Mouse (Mus musculus) hindbrain, embryonic 11.5 days (tissue): ENCODE data around the gene Efcab3. TPM values are rescaled to one million over a fixed set of nuclear protein-coding genes. Genes with fewer than 3 reads are reported as not detected.
"Not testable (repeated sequence)": the region's sequence is repeated elsewhere in the genome, so short reads cannot be mapped to it uniquely, and the experiment has no call there.

Source experiments
- ATAC-seq: fragments of 200-750 bp; cut with Nextera tagmentation; 2 replicates; pipeline ENCODE4 v1.8.0; 2017; ENCODE audit warnings: mild to moderate bottlenecking, moderate TSS enrichment, moderate library complexity; ENCODE audit not compliant: low FRiP score
- DNase-seq: peaks from one replicate; pipeline ENCODE4 v3.0.0-alpha.2; 2015; ENCODE audit warnings: low spot score
- H3K27ac ChIP-seq: fragments of 300-500 bp; sonication (generic); 2 replicates; pipeline ENCODE4 v1.5.1; 2014; ENCODE audit warnings: mild to moderate bottlenecking, low read depth, low read length
- H3K27me3 ChIP-seq: fragments of 300-500 bp; sonication (generic); 2 replicates; pipeline ENCODE4 v1.6.1; 2014; ENCODE audit warnings: mild to moderate bottlenecking, low read length, moderate library complexity, mixed read lengths; ENCODE audit not compliant: control insufficient read depth, insufficient read depth
- H3K36me3 ChIP-seq: fragments of 300-500 bp; sonication (generic); 2 replicates; pipeline ENCODE4 v1.6.1; 2014; ENCODE audit warnings: mild to moderate bottlenecking, low read length, moderate library complexity, mixed read lengths; ENCODE audit not compliant: control insufficient read depth, insufficient read depth
- H3K4me1 ChIP-seq: fragments of 300-500 bp; sonication (generic); replicated peaks from 2 replicates; pipeline ENCODE4 v1.6.1; 2014; ENCODE audit warnings: low read length, mixed read lengths; ENCODE audit not compliant: control insufficient read depth, insufficient read depth
- H3K4me2 ChIP-seq: fragments of 300-500 bp; sonication (generic); replicated peaks from 2 replicates; pipeline ENCODE4 v1.6.1; 2014; ENCODE audit warnings: mild to moderate bottlenecking, low read depth, low read length
- H3K4me3 ChIP-seq: fragments of 300-500 bp; sonication (generic); 2 replicates; pipeline ENCODE4 v1.5.1; 2014; ENCODE audit warnings: low read depth, low read length
- H3K9ac ChIP-seq: fragments of 300-500 bp; sonication (generic); 2 replicates; pipeline ENCODE4 v1.6.1; 2014; ENCODE audit warnings: low read depth, low read length
- H3K9me3 ChIP-seq: fragments of 300-500 bp; sonication (generic); 2 replicates; pipeline ENCODE4 v1.6.1; 2016; ENCODE audit warnings: low read length; ENCODE audit not compliant: control insufficient read depth
- WGBS: fragments of 180-500 bp; shearing (Covaris S2); extraction: QIAGEN DNeasy Blood & Tissue Kit; methylation state at CpG from one replicate; pipeline ENCODE4 v1.1.7; 2014; 5-methylcytosine and 5-hydroxymethylcytosine counted together
- polyA plus RNA-seq: library from polyadenylated mRNA; unstranded; fragments of >200 nt; fragmentation: Nextera tagmentation; extraction: Ambion mirVana; gene quantifications from 2 replicates; pipeline ENCODE4 v1.2.1, GENCODE M21; 2014

The Efcab3 gene
- not detected in 2 replicates for polyA plus RNA-seq

DNA sequence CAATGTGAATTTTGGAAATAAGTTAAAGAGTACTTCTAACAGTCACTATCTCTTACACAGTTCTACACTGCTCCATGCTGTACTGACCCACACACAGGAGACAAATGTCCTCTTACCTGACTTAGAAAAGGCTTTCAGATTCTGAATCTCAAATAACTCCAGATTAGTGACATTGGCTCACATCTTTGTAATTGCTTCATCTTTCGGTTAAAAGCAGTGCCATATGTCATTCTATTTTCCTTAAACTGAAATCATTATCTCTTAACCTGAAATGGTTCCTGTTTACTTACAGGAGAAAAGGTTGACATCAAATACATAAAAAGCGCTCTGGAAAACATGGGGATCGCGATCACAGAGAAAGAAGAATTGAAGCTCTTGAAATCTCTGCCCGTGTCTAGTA lies at the start of gene Efcab3:
Gene Efcab3, plus strand, starts transcription at position 301 of the 400 bp plus-strand sequence.
- ATAC-seq (no peak), DNase-seq (no peak)
- Histone ChIP-seq H3K27me3 (no peaks in the 10 kb centered on the region), H3K9ac (no peak within 1 kb of the TSS), H3K36me3 (no peaks in the 10 kb centered on the region), H3K4me2 (no peak within 1 kb of the TSS), H3K4me1 (no peaks in the 10 kb centered on the region), H3K9me3 (0 out of 2 replicates have a peak, but pooled peaks cover 3% of the 10 kb centered on the region), H3K27ac (no peak within 1 kb of the TSS), H3K4me3 (no peak within 1 kb of the TSS)
- 91% methylated on average over 5 of the region's 5 CpGs for WGBS

DNA sequence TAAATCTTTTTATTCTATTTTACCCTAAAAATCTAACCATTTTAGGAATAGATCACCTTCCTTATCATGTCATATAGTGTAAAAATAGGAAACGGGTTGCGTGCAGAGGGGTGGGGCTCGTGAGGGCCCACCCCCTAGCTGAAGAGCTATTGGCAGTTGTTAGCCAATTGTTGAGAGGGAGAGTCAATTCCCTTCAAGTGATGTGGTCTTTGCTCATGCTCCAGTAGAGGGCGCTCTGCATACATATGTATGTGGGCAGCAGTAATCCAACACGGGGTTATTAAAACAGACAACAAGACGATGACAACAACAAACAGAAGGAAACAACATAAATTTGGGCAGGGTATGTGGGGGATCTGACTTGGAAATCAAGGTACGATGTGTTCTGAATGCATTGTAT lies 42.3 kb upstream of the Efcab3 start:
- Histone ChIP-seq H3K9ac (no peak overlapping the region), H3K4me3 (no peak overlapping the region), H3K4me1 (no peaks in the 10 kb centered on the region), H3K4me2 (no peak overlapping the region), H3K27ac (no peak overlapping the region), H3K9me3 (no peaks in the 10 kb centered on the region), H3K27me3 (no peaks in the 10 kb centered on the region), H3K36me3 (no peaks in the 10 kb centered on the region)
- 73% methylated on average over 7 of the region's 7 CpGs for WGBS
- ATAC-seq = no peak
- peak; percentile 17 for DNase-seq

DNA sequence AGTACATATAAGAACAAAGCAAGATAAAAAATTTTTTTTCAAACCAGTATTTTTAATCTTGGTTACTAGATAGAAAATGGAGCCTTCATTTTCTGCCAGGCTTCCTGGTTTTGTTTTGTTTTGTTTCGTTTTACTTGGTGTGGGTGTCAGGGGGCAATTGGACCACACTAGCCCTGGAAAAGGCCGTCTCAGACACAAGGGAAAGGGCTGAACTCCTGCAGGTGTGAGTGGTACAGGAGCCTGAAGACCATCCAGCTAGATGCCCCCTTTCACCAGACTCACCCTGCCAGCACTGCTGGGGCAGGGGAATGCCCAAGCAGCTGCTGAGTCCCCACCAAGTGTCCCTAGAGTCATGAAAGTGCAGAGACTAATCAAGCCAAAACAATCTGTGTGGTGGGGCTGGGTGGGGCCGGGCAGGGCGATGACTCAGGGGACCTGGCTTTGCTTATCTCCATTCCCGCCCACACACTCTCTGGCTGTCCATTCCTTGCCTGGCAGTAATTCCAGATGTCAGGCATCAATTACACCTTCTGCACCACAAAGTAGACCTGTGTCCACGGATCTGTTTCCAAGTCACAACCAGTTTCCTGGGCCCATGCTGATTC lies 34.5 kb upstream of the Efcab3 start:
- no peak overlapping the region for H3K27ac ChIP-seq
- no peaks in the 10 kb centered on the region for H3K27me3 ChIP-seq
- no peak overlapping the region for H3K9ac ChIP-seq
- H3K4me1 ChIP-seq = no peaks in the 10 kb centered on the region
- H3K4me2 ChIP-seq = no peak overlapping the region
- DNase-seq (no peak), ATAC-seq (no peak)
- 65% methylated on average over 6 of the region's 6 CpGs for WGBS
- H3K36me3 ChIP-seq = no peaks in the 10 kb centered on the region
- no peaks in the 10 kb centered on the region for H3K9me3 ChIP-seq
- no peak overlapping the region for H3K4me3 ChIP-seq

DNA sequence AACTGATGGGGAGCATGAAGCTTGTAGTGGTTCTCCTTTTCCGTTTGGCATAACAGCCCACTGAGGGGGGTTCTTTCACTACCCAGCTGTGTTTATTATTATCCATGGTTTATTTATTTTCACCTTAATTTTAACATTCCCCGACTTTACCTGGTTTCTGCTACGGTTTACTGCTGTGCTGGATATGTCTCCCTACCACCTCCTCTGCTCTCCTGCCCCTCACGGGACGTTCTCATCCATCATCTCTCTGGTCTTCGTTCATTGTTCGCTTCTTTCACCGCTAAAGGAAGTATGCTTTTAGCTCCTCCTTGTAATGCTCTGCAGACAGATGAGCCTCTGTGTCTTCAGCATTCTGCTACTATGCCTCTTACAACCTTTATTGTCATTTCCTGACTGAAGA lies 33.9 kb upstream of the Efcab3 start:
- WGBS = 81% methylated on average over 8 of the region's 8 CpGs
- H3K9me3 ChIP-seq = no peaks in the 10 kb centered on the region
- DNase-seq (no peak), ATAC-seq (no peak)
- H3K27me3 ChIP-seq = no peaks in the 10 kb centered on the region
- no peak overlapping the region for H3K4me2 ChIP-seq
- no peaks in the 10 kb centered on the region for H3K36me3 ChIP-seq
- no peak overlapping the region for H3K9ac ChIP-seq
- H3K4me1 ChIP-seq = no peaks in the 10 kb centered on the region
- no peak overlapping the region for H3K4me3 ChIP-seq
- no peak overlapping the region for H3K27ac ChIP-seq

DNA sequence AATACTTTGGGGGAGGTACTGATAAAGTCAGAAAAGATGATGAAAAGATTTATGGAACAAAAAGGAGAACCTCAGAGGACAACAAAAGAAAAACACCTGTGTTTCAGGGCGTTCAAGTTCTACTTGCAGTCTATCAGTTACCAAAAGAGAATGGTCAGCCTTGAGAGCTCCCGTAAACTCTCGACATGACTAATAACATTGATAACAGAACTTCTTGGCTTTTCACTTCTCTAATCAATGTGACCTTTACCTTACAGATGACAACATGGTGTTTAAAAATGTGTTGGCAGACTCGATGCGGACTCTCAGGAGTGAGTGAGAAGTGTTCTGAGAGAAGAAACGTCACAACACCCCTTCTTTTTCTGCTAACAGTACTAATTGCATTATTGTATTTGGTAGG lies 33.2 kb upstream of the Efcab3 start:
- no peaks in the 10 kb centered on the region for H3K4me1 ChIP-seq
- no peak for ATAC-seq
- no peaks in the 10 kb centered on the region for H3K9me3 ChIP-seq
- no peak overlapping the region for H3K4me2 ChIP-seq
- H3K36me3 ChIP-seq = no peaks in the 10 kb centered on the region
- H3K9ac ChIP-seq = no peak overlapping the region
- H3K4me3 ChIP-seq = no peak overlapping the region
- no peaks in the 10 kb centered on the region for H3K27me3 ChIP-seq
- no peak for DNase-seq
- 92% methylated on average over 6 of the region's 6 CpGs for WGBS
- no peak overlapping the region for H3K27ac ChIP-seq

DNA sequence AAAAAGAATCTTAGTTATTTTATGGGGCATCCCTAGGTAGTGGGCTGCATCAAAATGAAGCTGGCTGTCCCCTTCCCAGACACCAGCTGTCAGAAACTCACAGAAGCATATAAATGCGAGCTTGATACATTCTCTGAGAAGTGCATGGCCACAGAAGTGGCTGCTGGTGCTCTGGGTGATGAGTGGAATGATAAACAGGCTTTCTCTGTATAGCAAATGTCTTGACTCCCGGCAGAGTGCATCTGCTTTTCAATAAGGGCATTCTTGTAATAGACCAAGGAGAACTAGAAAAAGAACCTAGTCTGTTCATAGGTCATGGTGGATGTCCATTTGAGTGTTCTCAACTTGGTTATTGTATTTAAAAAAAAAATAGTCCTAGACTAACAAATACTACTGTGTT lies 32.3 kb upstream of the Efcab3 start:
- H3K4me1 ChIP-seq = no peaks in the 10 kb centered on the region
- DNase-seq (peak; percentile 6), ATAC-seq (no peak)
- no peaks in the 10 kb centered on the region for H3K9me3 ChIP-seq
- no peaks in the 10 kb centered on the region for H3K27me3 ChIP-seq
- no peak overlapping the region for H3K27ac ChIP-seq
- H3K4me2 ChIP-seq = no peak overlapping the region
- no peak overlapping the region for H3K9ac ChIP-seq
- no peak overlapping the region for H3K4me3 ChIP-seq
- H3K36me3 ChIP-seq = no peaks in the 10 kb centered on the region
- WGBS = 50% methylated on average over 2 of the region's 2 CpGs

DNA sequence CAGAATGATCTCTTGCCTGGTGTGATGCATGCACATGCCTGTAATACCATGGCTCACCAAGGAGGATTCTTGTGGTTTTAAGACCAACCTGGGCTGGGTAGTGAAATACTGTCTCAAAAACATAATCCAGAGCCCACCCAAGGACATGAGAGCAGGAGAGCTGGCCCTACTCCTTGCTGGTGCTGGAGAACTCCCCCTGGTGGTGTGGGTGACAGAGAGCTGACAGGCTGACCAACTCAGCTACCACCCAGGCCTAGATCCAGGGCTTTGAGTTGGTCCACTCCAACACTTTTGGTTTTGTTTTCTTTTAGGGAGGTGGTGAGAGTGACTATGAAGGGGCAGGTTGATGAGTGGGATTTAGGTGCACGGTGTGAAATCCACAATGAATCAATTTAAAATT lies 28.3 kb upstream of the Efcab3 start:
- DNase-seq = no peak
- Histone ChIP-seq H3K9me3 (no peaks in the 10 kb centered on the region), H3K27me3 (no peaks in the 10 kb centered on the region), H3K4me3 (no peak overlapping the region), H3K9ac (no peak overlapping the region), H3K27ac (no peak overlapping the region), H3K36me3 (no peaks in the 10 kb centered on the region), H3K4me1 (no peaks in the 10 kb centered on the region), H3K4me2 (no peak overlapping the region)
- 81% methylated on average over 1 of the region's 1 CpGs for WGBS
- ATAC-seq = no peak

DNA sequence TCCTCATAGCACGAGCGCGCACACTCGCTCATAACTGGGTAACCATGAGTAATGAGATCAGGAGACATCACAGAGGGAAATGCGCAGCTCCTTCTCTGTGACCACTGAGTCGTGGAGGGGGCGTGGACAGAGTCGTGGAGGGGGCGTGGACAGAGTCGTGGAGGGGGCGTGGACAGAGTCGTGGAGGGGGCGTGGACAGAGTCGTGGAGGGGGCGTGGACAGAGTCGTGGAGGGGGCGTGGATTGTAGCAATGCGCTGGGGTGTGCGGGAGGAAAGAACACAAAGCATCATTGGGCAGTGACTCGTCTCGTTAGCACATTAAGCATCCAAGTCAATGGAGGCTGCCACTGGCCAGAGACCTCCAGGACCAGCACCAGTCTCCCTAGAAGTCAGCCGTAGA lies 49.1 kb downstream of the Efcab3 start:
- not testable (repeated sequence) for H3K4me3 ChIP-seq, H3K27me3 ChIP-seq, H3K4me2 ChIP-seq, H3K4me1 ChIP-seq, H3K9me3 ChIP-seq, H3K27ac ChIP-seq, ATAC-seq, H3K9ac ChIP-seq, DNase-seq, H3K36me3 ChIP-seq
- WGBS = 73% methylated on average over 22 of the region's 22 CpGs

DNA sequence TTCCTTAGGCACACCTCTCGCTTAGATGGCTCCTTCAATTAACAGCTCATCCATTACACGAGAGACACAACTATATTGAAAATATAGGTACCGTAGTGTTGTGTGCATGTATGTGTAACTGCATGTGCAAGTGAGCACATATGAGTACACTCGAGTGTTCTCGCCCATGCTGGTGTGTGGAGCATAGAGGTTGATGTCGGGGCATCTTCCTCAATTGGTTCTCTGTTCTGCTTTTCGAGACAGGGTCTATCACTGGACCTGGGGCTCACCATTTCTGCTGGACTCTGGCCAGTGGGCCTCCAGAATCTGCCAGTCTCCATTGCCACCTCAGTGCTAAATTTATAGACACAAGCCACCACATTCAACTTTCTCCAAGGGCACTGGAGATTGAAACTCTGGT lies 54.4 kb downstream of the Efcab3 start:
- ATAC-seq = no peak
- no peak overlapping the region for H3K27ac ChIP-seq

More for the DNA sequence above, 54.4 kb downstream of the Efcab3 start:
- no peaks in the 10 kb centered on the region for H3K27me3 ChIP-seq
- no peaks in the 10 kb centered on the region for H3K9me3 ChIP-seq
- no peak for DNase-seq
- H3K4me2 ChIP-seq = no peak overlapping the region
- H3K4me1 ChIP-seq = no peaks in the 10 kb centered on the region
- no peak overlapping the region for H3K9ac ChIP-seq
- WGBS = 88% methylated on average over 7 of the region's 7 CpGs
- no peaks in the 10 kb centered on the region for H3K36me3 ChIP-seq
- no peak overlapping the region for H3K4me3 ChIP-seq
